Mouse (Mus musculus) forebrain, embryonic 10.5 days (tissue): ENCODE measurements around the gene Zfp746. TPM values are rescaled to one million over a fixed set of nuclear protein-coding genes. Genes with fewer than 3 reads are reported as not detected.
A peak's percentile ranks its signal among the peaks of the same experiment; 100 is the strongest.

Source experiments
- DNase-seq: peaks from one replicate; pipeline ENCODE4 v3.0.0-alpha.2; 2017; ENCODE audit warnings: low spot score; ENCODE audit errors: extremely low spot score
- H3K27ac ChIP-seq: fragments of 300-500 bp; sonication (generic); 2 replicates; pipeline ENCODE4 v1.5.1; 2016; ENCODE audit warnings: mild to moderate bottlenecking
- H3K27me3 ChIP-seq: fragments of 300-500 bp; sonication (generic); 2 replicates; pipeline ENCODE4 v1.6.1; 2016; ENCODE audit warnings: mild to moderate bottlenecking; ENCODE audit not compliant: poor library complexity, severe bottlenecking
- H3K36me3 ChIP-seq: fragments of 300-500 bp; sonication (generic); replicated peaks from 2 replicates; pipeline ENCODE4 v1.6.1; 2016; ENCODE audit warnings: mild to moderate bottlenecking, moderate library complexity
- H3K4me1 ChIP-seq: fragments of 300-500 bp; sonication (generic); 2 replicates; pipeline ENCODE4 v1.6.1; 2016
- H3K4me3 ChIP-seq: fragments of 300-500 bp; sonication (generic); 2 replicates; pipeline ENCODE4 v1.5.1; 2016; ENCODE audit warnings: mild to moderate bottlenecking, moderate library complexity
- H3K9me3 ChIP-seq: fragments of 300-500 bp; sonication (generic); 2 replicates; pipeline ENCODE4 v1.6.1; 2016; ENCODE audit warnings: mild to moderate bottlenecking, moderate library complexity
- WGBS: fragments of 180-500 bp; shearing (Covaris S2); methylation state at CpG from one replicate; pipeline ENCODE4 v1.1.7; 2016; 5-methylcytosine and 5-hydroxymethylcytosine counted together
- microRNA-seq: library from miRNA; unstranded; fragments of <30 nt; microRNA quantifications from one replicate; pipeline ENCODE4, GENCODE M21; 2017
- polyA plus RNA-seq: library from polyadenylated mRNA; unstranded; fragments of >200 nt; fragmentation: Nextera tagmentation; extraction: Ambion mirVana; gene quantifications from 2 replicates; pipeline ENCODE4 v1.2.1, GENCODE M21; 2016

Zfp746 gene
- polyA plus RNA-seq, 1 experiment from 2014 or later = 19.1 TPM

- Histone ChIP-seq H3K4me1 (peaks cover 13% of the 10 kb centered on the region), H3K36me3 (peaks cover 78% of the 10 kb centered on the region), H3K27me3 (peaks cover 16% of the 10 kb centered on the region), H3K4me3 (peak overlapping the region; percentile 1; the same call in 1 of the 2 replicates), H3K27ac (no peak overlapping the region), H3K9me3 (peaks cover 17% of the 10 kb centered on the region)
- no peak for DNase-seq
- WGBS = 64% methylated on average over 43 of the region's 43 CpGs
Measured at GRCm38 (mm10) chr6:48024330-48024993, 61.9 kb downstream of the Zfp746 start.

DNA sequence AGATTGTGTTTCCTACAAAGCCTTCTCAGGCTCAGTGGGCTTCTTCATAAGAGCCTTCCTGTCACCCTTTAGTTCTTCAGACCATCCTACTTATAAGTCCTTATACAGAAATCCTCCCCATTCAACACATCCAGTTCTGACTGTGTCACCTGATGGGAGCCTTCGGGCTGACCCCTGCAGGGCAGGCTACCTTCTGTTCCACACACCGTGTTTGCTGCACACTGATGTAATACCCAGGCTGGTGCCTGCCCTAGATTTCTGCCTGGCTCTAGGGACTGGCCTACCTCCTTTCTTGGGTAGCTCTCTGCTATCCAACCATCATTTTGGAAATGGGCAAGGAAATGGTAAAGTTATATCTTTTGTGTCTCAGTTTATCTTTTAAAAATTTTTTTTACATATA is 63.7 kb downstream of the Zfp746 start:
- no peak overlapping the region for H3K4me3 ChIP-seq
- 92% methylated on average over 2 of the region's 2 CpGs for WGBS
- DNase-seq = no peak
- H3K4me1 ChIP-seq = peaks cover 13% of the 10 kb centered on the region
- H3K27me3 ChIP-seq = peaks cover 16% of the 10 kb centered on the region
- H3K9me3 ChIP-seq = peaks cover 17% of the 10 kb centered on the region
- no peak overlapping the region for H3K27ac ChIP-seq
- peaks cover 67% of the 10 kb centered on the region for H3K36me3 ChIP-seq

DNA sequence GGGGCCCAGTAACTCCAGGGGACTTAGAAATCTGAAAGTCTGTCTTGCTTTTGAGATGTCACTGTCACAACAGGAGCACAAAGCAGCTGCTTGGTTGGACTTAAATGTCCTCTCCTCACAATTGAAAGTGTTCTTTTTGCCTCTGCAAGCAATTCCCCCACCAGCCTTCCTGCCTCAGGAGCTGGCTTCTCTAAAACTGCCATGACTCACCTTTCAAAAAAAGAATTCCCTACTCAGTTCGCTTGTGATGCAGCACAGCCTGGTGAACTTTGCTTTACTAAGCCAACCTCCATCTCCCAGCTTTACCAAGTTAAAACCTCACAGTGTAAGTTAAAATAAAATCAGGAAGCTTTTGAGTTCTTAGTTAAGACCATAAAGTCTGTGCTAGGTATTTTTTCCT is 64.7 kb downstream of the Zfp746 start:
- H3K4me1 ChIP-seq = peaks cover 13% of the 10 kb centered on the region

GRCm38 (mm10) chr6:48020006-48020405 is 66.4 kb downstream of the Zfp746 start:
- DNase-seq = no peak
- Histone ChIP-seq H3K36me3 (peaks cover 40% of the 10 kb centered on the region), H3K4me1 (peaks cover 21% of the 10 kb centered on the region), H3K9me3 (peaks cover 10% of the 10 kb centered on the region), H3K4me3 (no peak overlapping the region), H3K27me3 (peaks cover 9% of the 10 kb centered on the region), H3K27ac (no peak overlapping the region)
- 65% methylated on average over 2 of the region's 2 CpGs for WGBS

More for the DNA sequence above, 64.7 kb downstream of the Zfp746 start:
- Histone ChIP-seq H3K27me3 (peaks cover 16% of the 10 kb centered on the region), H3K36me3 (peaks cover 57% of the 10 kb centered on the region), H3K4me3 (no peak overlapping the region), H3K9me3 (peaks cover 17% of the 10 kb centered on the region), H3K27ac (no peak overlapping the region)
- no peak for DNase-seq
- 81% methylated on average over 1 of the region's 1 CpGs for WGBS

- Histone ChIP-seq H3K9me3 (no peaks in the 10 kb centered on the region), H3K36me3 (peaks cover 10% of the 10 kb centered on the region; the same call in 1 of the 2 replicates), H3K4me1 (peaks cover 14% of the 10 kb centered on the region), H3K4me3 (no peak overlapping the region), H3K27ac (0 out of 2 replicates have a peak overlapping the region, but pooled peaks have one; percentile 85), H3K27me3 (no peaks in the 10 kb centered on the region)
- 93% methylated on average over 9 of the region's 9 CpGs for WGBS
- no peak for DNase-seq
Measured at GRCm38 (mm10) chr6:48016841-48017240, 69.6 kb downstream of the Zfp746 start.

GRCm38 (mm10) chr6:48016090-48016521 is 70.3 kb downstream of the Zfp746 start:
- Histone ChIP-seq H3K27me3 (no peaks in the 10 kb centered on the region), H3K4me1 (peaks cover 14% of the 10 kb centered on the region), H3K9me3 (no peaks in the 10 kb centered on the region), H3K36me3 (0 out of 2 replicates have a peak, but pooled peaks cover 7% of the 10 kb centered on the region), H3K27ac (peak overlapping the region; percentile 85), H3K4me3 (peak overlapping the region; percentile 55)
- under 1% methylated on average over 23 of the region's 24 CpGs for WGBS
- DNase-seq = peak; percentile 78

Small RNA genes lying within 50 kb of the gene (microRNA-seq; reads per million reads assigned to microRNA genes)
- gene Gm24563 = not detected

Other genes with a start within 250 kb of the Zfp746 start
- 14.7 and 15.0 TPM in 2 replicates for gene Zfp282, start 209.4 kb downstream of the Zfp746 start, polyA plus RNA-seq
- 19.6 and 20.2 TPM in 2 replicates for gene Zfp212, start 166.1 kb downstream of the Zfp746 start, polyA plus RNA-seq
- 8.0 and 8.5 TPM in 2 replicates for gene Zfp956, start 133.2 kb downstream of the Zfp746 start, polyA plus RNA-seq
- gene Zfp777, start 37.7 kb downstream of the Zfp746 start, polyA plus RNA-seq = 10.0 and 11.3 TPM in 2 replicates